Mouse (Mus musculus) liver, adult 2 months (tissue): ENCODE measurements around the gene Mpped1. TPM values are rescaled to one million over a fixed set of nuclear protein-coding genes. Genes with fewer than 3 reads are reported as not detected.

Source experiments
- DNase-seq: peaks from one replicate; pipeline ENCODE4 v3.0.0-alpha.2; 2011; ENCODE audit warnings: low read depth, low spot score; ENCODE audit errors: extremely low read depth
- H3K27ac ChIP-seq: fragments of 200-500 bp; replicated peaks from 2 replicates; pipeline ENCODE4 v1.5.1; 2012; ENCODE audit warnings: low read depth, mild to moderate bottlenecking, control low read depth, inconsistent platforms, low read length; ENCODE audit not compliant: insufficient read depth
- H3K27me3 ChIP-seq: fragments of 200-500 bp; 2 replicates; pipeline ENCODE4 v1.6.1; 2012; ENCODE audit warnings: mild to moderate bottlenecking, moderate library complexity, low read length, inconsistent platforms; ENCODE audit not compliant: control insufficient read depth, insufficient read depth
- H3K36me3 ChIP-seq: fragments of 200-500 bp; 2 replicates; pipeline ENCODE4 v1.6.1; 2012; ENCODE audit warnings: low read length, inconsistent platforms; ENCODE audit not compliant: control insufficient read depth, insufficient read depth
- H3K4me1 ChIP-seq: fragments of 200-500 bp; 2 replicates; pipeline ENCODE4 v1.6.1; 2011; ENCODE audit warnings: low read length; ENCODE audit not compliant: control insufficient read depth, insufficient read depth
- H3K4me3 ChIP-seq: fragments of 200-500 bp; 2 replicates; pipeline ENCODE4 v1.5.1; 2011; ENCODE audit warnings: low read depth, mild to moderate bottlenecking, control low read depth, low read length, moderate library complexity; ENCODE audit not compliant: insufficient read depth
- H3K79me2 ChIP-seq: fragments of 200-500 bp; 2 replicates; pipeline ENCODE4 v1.6.1; 2012; ENCODE audit warnings: inconsistent platforms, mild to moderate bottlenecking, low read length, moderate library complexity; ENCODE audit not compliant: control insufficient read depth, insufficient read depth
- H3K9ac ChIP-seq: fragments of 200-500 bp; 2 replicates; pipeline ENCODE4 v1.6.1; 2012; ENCODE audit warnings: low read depth, mild to moderate bottlenecking, control low read depth, inconsistent platforms, low read length
- CTCF ChIP-seq: fragments of 200-500 bp; IDR thresholded peaks from 2 replicates; pipeline ENCODE4 v1.5.1; 2011; ENCODE audit warnings: low read depth, low read length, control low read depth
- POLR2A ChIP-seq: fragments of 200-500 bp; IDR thresholded peaks from 2 replicates; pipeline ENCODE4 v1.6.1; 2011; ENCODE audit warnings: low read length, control low read depth; ENCODE audit not compliant: insufficient read depth; ENCODE audit errors: extremely low read depth
- WGBS: fragments of 180-500 bp; shearing (Covaris S2); methylation state at CpG from one replicate; pipeline ENCODE4 v1.1.7; 2018; 5-methylcytosine and 5-hydroxymethylcytosine counted together
- polyA plus RNA-seq: library from polyadenylated mRNA; depleted of rRNA; stranded (reverse); fragments of >200 nt; gene quantifications from 2 replicates; pipeline ENCODE4 v1.2.3, GENCODE M21; 2012
- total RNA-seq: library from RNA; depleted of rRNA; stranded (reverse); fragments of >200 nt; gene quantifications from 2 replicates; pipeline ENCODE4 v1.2.3, GENCODE M21; 2014

The Mpped1 gene
- total and polyA plus RNA-seq, 2 experiments, result 0.13 TPM; not detected in 1

- Histone ChIP-seq H3K9ac (no peak overlapping the region), H3K36me3 (no peaks in the 10 kb centered on the region), H3K4me3 (no peak overlapping the region), H3K27ac (no peak overlapping the region), H3K4me1 (no peaks in the 10 kb centered on the region), H3K79me2 (no peaks in the 10 kb centered on the region), H3K27me3 (0 out of 2 replicates have a peak, but pooled peaks cover 4% of the 10 kb centered on the region)
- 15% methylated on average over 58 of the region's 92 CpGs for WGBS
- no peak for DNase-seq
- TF ChIP-seq POLR2A, result no peak
- no peak for TF ChIP-seq CTCF
Observed at GRCm38 (mm10) chr15:83779855-83780740, 831 bp downstream of the Mpped1 start.

GRCm38 (mm10) chr15:83781304-83781703 is 2.0 kb downstream of the Mpped1 start:
- Histone ChIP-seq H3K27ac (no peak overlapping the region), H3K27me3 (0 out of 2 replicates have a peak, but pooled peaks cover 4% of the 10 kb centered on the region), H3K79me2 (no peaks in the 10 kb centered on the region), H3K4me3 (no peak overlapping the region), H3K4me1 (no peaks in the 10 kb centered on the region), H3K9ac (no peak overlapping the region), H3K36me3 (no peaks in the 10 kb centered on the region)
- no peak for TF ChIP-seq CTCF
- no peak for TF ChIP-seq POLR2A
- WGBS, result 77% methylated on average over 11 of the region's 11 CpGs
- no peak for DNase-seq

GRCm38 (mm10) chr15:83782284-83782683 is 3.0 kb downstream of the Mpped1 start:
- DNase-seq, result no peak
- H3K9ac ChIP-seq, result no peak overlapping the region
- no peaks in the 10 kb centered on the region for H3K36me3 ChIP-seq
- no peak overlapping the region for H3K27ac ChIP-seq
- no peaks in the 10 kb centered on the region for H3K4me1 ChIP-seq
- no peak for TF ChIP-seq CTCF
- no peak for TF ChIP-seq POLR2A
- 0 out of 2 replicates have a peak, but pooled peaks cover 4% of the 10 kb centered on the region for H3K27me3 ChIP-seq
- 72% methylated on average over 9 of the region's 9 CpGs for WGBS
- no peak overlapping the region for H3K4me3 ChIP-seq
- H3K79me2 ChIP-seq, result no peaks in the 10 kb centered on the region

- 0 out of 2 replicates have a peak, but pooled peaks cover 4% of the 10 kb centered on the region for H3K27me3 ChIP-seq
- H3K4me3 ChIP-seq, result no peak overlapping the region
- DNase-seq, result no peak
- H3K27ac ChIP-seq, result no peak overlapping the region
- H3K9ac ChIP-seq, result no peak overlapping the region
- no peaks in the 10 kb centered on the region for H3K79me2 ChIP-seq
- H3K4me1 ChIP-seq, result no peaks in the 10 kb centered on the region
- no peaks in the 10 kb centered on the region for H3K36me3 ChIP-seq
- 76% methylated on average over 9 of the region's 9 CpGs for WGBS
- no peak for TF ChIP-seq POLR2A
- no peak for TF ChIP-seq CTCF
Observed at GRCm38 (mm10) chr15:83784772-83785171, 5.5 kb downstream of the Mpped1 start.

GRCm38 (mm10) chr15:83789046-83789445 is 9.8 kb downstream of the Mpped1 start:
- no peak overlapping the region for H3K4me3 ChIP-seq
- no peaks in the 10 kb centered on the region for H3K79me2 ChIP-seq
- no peak for TF ChIP-seq CTCF
- no peak for TF ChIP-seq POLR2A
- no peaks in the 10 kb centered on the region for H3K4me1 ChIP-seq
- H3K27me3 ChIP-seq, result no peaks in the 10 kb centered on the region
- no peak overlapping the region for H3K9ac ChIP-seq
- 65% methylated on average over 9 of the region's 9 CpGs for WGBS
- no peaks in the 10 kb centered on the region for H3K36me3 ChIP-seq
- no peak overlapping the region for H3K27ac ChIP-seq
- DNase-seq, result no peak

GRCm38 (mm10) chr15:83796924-83797323 is 17.7 kb downstream of the Mpped1 start:
- no peaks in the 10 kb centered on the region for H3K27me3 ChIP-seq
- H3K4me3 ChIP-seq, result no peak overlapping the region
- no peaks in the 10 kb centered on the region for H3K36me3 ChIP-seq
- no peaks in the 10 kb centered on the region for H3K79me2 ChIP-seq
- no peak for TF ChIP-seq CTCF
- TF ChIP-seq POLR2A, result no peak
- no peak overlapping the region for H3K9ac ChIP-seq
- H3K27ac ChIP-seq, result no peak overlapping the region
- DNase-seq, result no peak
- H3K4me1 ChIP-seq, result peaks cover 8% of the 10 kb centered on the region
- WGBS, result 70% methylated on average over 7 of the region's 7 CpGs
